ENCODE assay signal across 21 mouse cellular contexts in the genomic region with DNA sequence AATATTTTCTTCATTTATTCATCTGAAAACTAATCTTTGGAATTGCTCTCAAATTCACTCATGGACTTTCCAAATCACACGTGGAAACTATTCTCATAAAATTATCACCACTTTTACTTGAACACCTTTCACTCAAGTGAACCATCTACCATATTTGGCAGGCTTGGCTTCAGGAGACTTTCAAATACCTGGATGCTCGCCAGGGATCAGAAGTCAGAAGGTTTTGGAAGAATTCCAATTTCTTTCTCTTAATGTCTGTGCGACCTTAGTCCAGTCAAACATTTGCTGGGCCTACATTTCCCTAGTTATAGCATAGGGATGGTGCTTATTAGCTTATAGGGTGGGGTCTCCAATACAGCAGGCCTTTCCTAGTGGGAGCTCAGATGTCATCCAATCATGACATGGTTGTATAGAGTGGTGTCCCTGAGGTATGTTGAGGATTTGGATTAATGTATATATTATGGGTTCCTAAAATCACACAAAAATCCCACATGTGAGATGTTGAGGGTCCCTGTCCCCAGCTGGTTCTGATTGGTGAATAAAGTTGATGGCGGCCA.
DNase-seq lines count a peak whose midpoint lies in the region; ATAC-seq and TF ChIP-seq lines count a peak whose summit lies in the region.
"Had no signal": no experiment of that assay in that cellular context is flagged by ENCODE, and none has a peak within 500 bp of the region (broad histone marks: within the 10 kb centered on the region; RNA-seq: fewer than 3 reads in every experiment).

No protein-coding gene starts in this region.

- ATAC-seq in heart, postnatal 0 days (ENCODE audit: insufficient read depth, low read depth), result no peak
- ATAC-seq in liver, embryonic 11.5 days (replicated peaks; ENCODE audit: low FRiP score), result no peak
- ATAC-seq in limb, embryonic 14.5 days (ENCODE audit: low FRiP score, low read depth), result no peak
- ATAC-seq: forebrain, embryonic 15.5 days; midbrain, embryonic 16.5 days had no signal

- no peak for TF ChIP-seq CTCF in heart, postnatal 0 days (IDR thresholded peaks at IDR 0.05; ENCODE audit: low read depth)
- TF ChIP-seq CTCF in liver, adult 2 months (IDR thresholded peaks at IDR 0.05; ENCODE audit: low read depth, low read length), result no peak

- H3K4me1 ChIP-seq in heart, postnatal 0 days (ENCODE audit: control insufficient read depth, insufficient read depth), result peaks cover 12% of the 10 kb centered on the region
- H3K4me1 ChIP-seq in liver, adult 2 months (ENCODE audit: control insufficient read depth, insufficient read depth, low read length), result no peaks in the 10 kb centered on the region
- no peaks in the 10 kb centered on the region for H3K4me1 ChIP-seq in liver, embryonic 11.5 days (replicated peaks; ENCODE audit: control insufficient read depth, insufficient read depth, low read length)
- no peaks in the 10 kb centered on the region for H3K4me1 ChIP-seq in limb, embryonic 14.5 days (ENCODE audit: control insufficient read depth, insufficient read depth, low read length)
- H3K4me1 ChIP-seq: embryonic facial prominence, embryonic 12.5 days; forebrain, embryonic 15.5 days; hindbrain, embryonic 10.5 days; neural tube, embryonic 15.5 days had no signal

- no peaks in the 10 kb centered on the region for H3K27me3 ChIP-seq in heart, postnatal 0 days (ENCODE audit: control insufficient read depth, insufficient read depth, low read length)
- no peaks in the 10 kb centered on the region for H3K27me3 ChIP-seq in liver, adult 2 months (ENCODE audit: control insufficient read depth, insufficient read depth, low read length)
- no peaks in the 10 kb centered on the region for H3K27me3 ChIP-seq in liver, embryonic 11.5 days (replicated peaks; ENCODE audit: control insufficient read depth, insufficient read depth, low read length)
- H3K27me3 ChIP-seq in limb, embryonic 14.5 days (ENCODE audit: control insufficient read depth, insufficient read depth, low read length), result no peaks in the 10 kb centered on the region
- H3K27me3 ChIP-seq: embryonic facial prominence, embryonic 12.5 days; forebrain, embryonic 15.5 days; neural tube, embryonic 15.5 days had no signal

- TF ChIP-seq POLR2A in liver, adult 2 months (IDR thresholded peaks at IDR 0.05; ENCODE audit: extremely low read depth, insufficient read depth, low read length), result no peak
- TF ChIP-seq POLR2A in limb, embryonic 14.5 days (IDR thresholded peaks at IDR 0.05; ENCODE audit: borderline replicate concordance, extremely low read depth, insufficient read depth, insufficient read length), result no peak

- no peaks in the 10 kb centered on the region for H3K9me3 ChIP-seq in heart, postnatal 0 days (replicated peaks; ENCODE audit: control insufficient read depth, low read length)
- H3K9me3 ChIP-seq in liver, embryonic 11.5 days (ENCODE audit: control insufficient read depth, low read length), result no peaks in the 10 kb centered on the region
- no peaks in the 10 kb centered on the region for H3K9me3 ChIP-seq in limb, embryonic 14.5 days (ENCODE audit: control insufficient read depth, low read length)
- H3K9me3 ChIP-seq: embryonic facial prominence, embryonic 12.5 days; forebrain, embryonic 15.5 days; heart, embryonic 10.5 days; hindbrain, embryonic 10.5 days; neural tube, embryonic 15.5 days had no signal

- no peak overlapping the region for H3K4me3 ChIP-seq in heart, postnatal 0 days (ENCODE audit: low read depth, low read length)
- no peak overlapping the region for H3K4me3 ChIP-seq in liver, adult 2 months (ENCODE audit: insufficient read depth, low read depth, low read length)
- H3K4me3 ChIP-seq in liver, embryonic 11.5 days (ENCODE audit: low read depth, low read length), result no peak overlapping the region
- no peak overlapping the region for H3K4me3 ChIP-seq in limb, embryonic 14.5 days (replicated peaks; ENCODE audit: low read length)
- H3K4me3 ChIP-seq: embryonic facial prominence, embryonic 12.5 days; forebrain, embryonic 15.5 days; heart, embryonic 10.5 days; hindbrain, embryonic 10.5 days; neural tube, embryonic 15.5 days had no signal

- peak; percentile 29 for DNase-seq in heart, postnatal 0 days (ENCODE audit: low spot score)
- DNase-seq in heart, postnatal 4 days, result no peak
- peak; percentile 70 for DNase-seq in liver, adult 2 months (ENCODE audit: extremely low read depth, low read depth, low spot score)
- DNase-seq in liver, embryonic 11.5 days (ENCODE audit: low spot score), result no peak
- DNase-seq in kidney, postnatal 10 days, result peak; percentile 61
- peak; percentile 30 for DNase-seq in limb, embryonic 14.5 days (ENCODE audit: low spot score)
- DNase-seq in thymus, postnatal 25 days, result no peak
- DNase-seq: adrenal gland, adult 8-10 months; cerebellum, adult 9-11 months; lung, adult 2 months; lung, postnatal 4 days; right cerebral cortex, postnatal 14 days; spleen, adult 18-20 months; thymus, postnatal 4 days had no signal

- H3K27ac ChIP-seq in heart, postnatal 0 days (ENCODE audit: low read depth), result no peak overlapping the region
- no peak overlapping the region for H3K27ac ChIP-seq in liver, adult 2 months (replicated peaks; ENCODE audit: insufficient read depth, low read depth, low read length)
- H3K27ac ChIP-seq in liver, embryonic 11.5 days (ENCODE audit: low read depth, low read length), result no peak overlapping the region
- no peak overlapping the region for H3K27ac ChIP-seq in limb, embryonic 14.5 days (replicated peaks; ENCODE audit: low read depth, low read length)
- H3K27ac ChIP-seq: embryonic facial prominence, embryonic 12.5 days; forebrain, embryonic 15.5 days; heart, embryonic 10.5 days; hindbrain, embryonic 10.5 days; kidney, postnatal 0 days; neural tube, embryonic 15.5 days had no signal

- no peak overlapping the region for H3K9ac ChIP-seq in heart, postnatal 0 days (replicated peaks; ENCODE audit: low read depth, low read length)
- no peak overlapping the region for H3K9ac ChIP-seq in liver, adult 2 months (ENCODE audit: low read depth, low read length)
- no peak overlapping the region for H3K9ac ChIP-seq in liver, embryonic 11.5 days (ENCODE audit: low read depth, low read length)
- no peak overlapping the region for H3K9ac ChIP-seq in limb, embryonic 14.5 days (ENCODE audit: low read depth, low read length, severe bottlenecking)
- H3K9ac ChIP-seq: embryonic facial prominence, embryonic 12.5 days; forebrain, embryonic 15.5 days; neural tube, embryonic 15.5 days had no signal

- H3K36me3 ChIP-seq in heart, postnatal 0 days (replicated peaks; ENCODE audit: control insufficient read depth, insufficient read depth, low read length), result no peaks in the 10 kb centered on the region
- H3K36me3 ChIP-seq in liver, adult 2 months (ENCODE audit: control insufficient read depth, insufficient read depth, low read length), result no peaks in the 10 kb centered on the region
- H3K36me3 ChIP-seq in liver, embryonic 11.5 days (ENCODE audit: control insufficient read depth, insufficient read depth, low read length), result no peaks in the 10 kb centered on the region
- no peaks in the 10 kb centered on the region for H3K36me3 ChIP-seq in limb, embryonic 14.5 days (ENCODE audit: control insufficient read depth, insufficient read depth, low read length)
- H3K36me3 ChIP-seq: embryonic facial prominence, embryonic 12.5 days; forebrain, embryonic 15.5 days; heart, embryonic 10.5 days; hindbrain, embryonic 10.5 days; neural tube, embryonic 15.5 days had no signal

- no peak for TF ChIP-seq EP300 in heart, postnatal 0 days (IDR thresholded peaks at IDR 0.05; ENCODE audit: low read depth)

- no peaks in the 10 kb centered on the region for H3K79me2 ChIP-seq in liver, adult 2 months (ENCODE audit: control insufficient read depth, insufficient read depth, low read length)

- H3K4me2 ChIP-seq in heart, postnatal 0 days (ENCODE audit: low read depth, low read length), result no peak overlapping the region
- H3K4me2 ChIP-seq in liver, embryonic 11.5 days, result no peak overlapping the region
- no peak overlapping the region for H3K4me2 ChIP-seq in limb, embryonic 14.5 days (replicated peaks; ENCODE audit: low read depth, low read length, severe bottlenecking)
- H3K4me2 ChIP-seq: embryonic facial prominence, embryonic 12.5 days; forebrain, embryonic 15.5 days; neural tube, embryonic 15.5 days had no signal

- WGBS in heart, postnatal 0 days, result 31% methylated on average over 4 of the region's 4 CpGs
- 33% methylated on average over 4 of the region's 4 CpGs for WGBS in liver, adult 2 months
- WGBS in liver, embryonic 11.5 days, result 76% methylated on average over 4 of the region's 4 CpGs
- 52% methylated on average over 4 of the region's 4 CpGs for WGBS in limb, embryonic 14.5 days

Comparison
In these comparisons a context has a peak if more than half of its experiments do, and no peak if none do; other contexts are left out.
1. DNase-seq: peak in heart, postnatal 0 days (single experiment), liver, adult 2 months (single experiment), kidney, postnatal 10 days (single experiment) and limb, embryonic 14.5 days (single experiment); none in heart, postnatal 4 days (single experiment), liver, embryonic 11.5 days (single experiment) and thymus, postnatal 25 days (single experiment).